Mouse (Mus musculus): ENCODE results near the gene Scp2d1.
"Not testable (repeated sequence)": the region's sequence is repeated elsewhere in the genome, so short reads cannot be mapped to it uniquely, and the experiment has no call there.

Scp2d1 gene

GRCm38 (mm10) chr2:144823356-144823755, at the start of gene Scp2d1:
Scp2d1 (plus strand) TSS chr2:144823656.
- DNase-seq (ENCODE audit: low spot score), result not testable (repeated sequence)

DNA sequence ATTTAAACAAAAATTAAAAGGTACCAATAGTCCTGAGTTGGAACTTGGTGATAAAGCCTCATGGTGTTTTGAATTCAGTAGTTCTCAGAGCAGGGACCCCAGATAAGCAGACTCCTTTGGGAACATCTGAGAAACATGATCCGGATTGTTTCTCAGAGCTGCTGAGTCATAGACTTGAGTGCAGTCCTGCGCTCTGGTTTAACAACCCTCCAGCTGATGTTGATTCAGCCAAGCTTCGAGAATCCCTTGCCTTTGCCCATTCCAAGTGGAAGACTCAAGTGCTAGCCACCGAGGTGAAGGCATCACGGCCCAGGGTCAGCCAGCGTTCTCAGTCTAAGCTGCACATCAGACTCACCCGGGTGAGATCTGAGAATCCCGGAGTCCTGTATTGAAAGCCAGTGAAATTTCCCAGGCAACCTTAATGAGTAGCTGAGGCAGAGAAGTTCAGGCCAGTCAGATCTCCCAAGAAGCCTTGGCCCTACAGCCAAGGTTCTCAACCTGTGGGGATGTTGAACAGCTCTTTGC, 48.8 kb upstream of the Scp2d1 start:
- no peak for DNase-seq (ENCODE audit: low spot score)

- DNase-seq (ENCODE audit: low spot score), result no peak
These were observed 47.8 kb upstream of the Scp2d1 start for GRCm38 (mm10) chr2:144775626-144776025.

GRCm38 (mm10) chr2:144779263-144779662, 44.2 kb upstream of the Scp2d1 start:
- DNase-seq (ENCODE audit: low spot score), result no peak

GRCm38 (mm10) chr2:144780731-144781130, 42.7 kb upstream of the Scp2d1 start:
- DNase-seq (ENCODE audit: low spot score), result no peak

GRCm38 (mm10) chr2:144781871-144782270, 41.6 kb upstream of the Scp2d1 start:
- no peak for DNase-seq (ENCODE audit: low spot score)

DNA sequence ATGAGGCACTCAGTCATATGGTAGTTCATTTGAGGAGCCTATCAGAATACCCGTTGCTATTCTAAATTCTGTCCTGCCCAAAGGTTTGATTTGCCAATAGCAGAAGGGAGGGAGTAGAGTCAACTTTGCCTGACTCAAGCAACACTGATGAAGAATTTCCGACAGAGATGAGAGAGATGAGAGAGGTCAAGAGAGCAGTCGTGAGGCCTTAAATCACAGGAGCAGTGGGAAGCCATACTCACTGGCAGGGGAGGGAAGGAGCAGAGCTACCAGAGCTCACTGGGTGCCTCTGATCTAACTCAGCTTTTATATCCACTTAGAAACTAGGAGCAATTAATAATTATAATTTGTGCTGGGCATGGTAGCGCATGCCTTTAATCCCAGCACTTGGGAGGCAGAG, 41.0 kb upstream of the Scp2d1 start:
- no peak for DNase-seq (ENCODE audit: low spot score)

DNA sequence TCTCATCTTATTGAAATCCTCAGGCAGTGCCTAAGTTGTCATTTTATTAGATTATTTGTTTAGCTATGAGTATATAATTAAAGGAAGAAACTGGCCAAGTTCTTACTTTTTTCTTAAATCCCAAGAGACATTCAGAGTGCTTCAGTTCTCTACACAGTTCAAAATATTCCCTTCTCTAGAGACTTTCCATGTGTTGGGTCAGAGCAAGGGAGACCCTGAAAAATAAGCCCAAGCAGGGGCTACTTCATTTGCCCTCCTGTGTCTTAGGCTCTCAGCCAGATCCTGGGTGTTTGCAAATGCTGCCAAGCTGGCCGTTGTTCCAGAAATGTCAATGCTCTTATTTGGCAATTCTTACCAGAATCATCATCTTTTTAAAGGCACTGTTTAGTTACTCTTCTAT, 40.3 kb upstream of the Scp2d1 start:
- no peak for DNase-seq (ENCODE audit: low spot score)

GRCm38 (mm10) chr2:144783831-144784230, 39.6 kb upstream of the Scp2d1 start:
- no peak for DNase-seq (ENCODE audit: low spot score)

GRCm38 (mm10) chr2:144791671-144792294, 31.7 kb upstream of the Scp2d1 start:
- DNase-seq (ENCODE audit: low spot score), result no peak

GRCm38 (mm10) chr2:144797515-144797914, 25.9 kb upstream of the Scp2d1 start:
- no peak for DNase-seq (ENCODE audit: low spot score)

DNA sequence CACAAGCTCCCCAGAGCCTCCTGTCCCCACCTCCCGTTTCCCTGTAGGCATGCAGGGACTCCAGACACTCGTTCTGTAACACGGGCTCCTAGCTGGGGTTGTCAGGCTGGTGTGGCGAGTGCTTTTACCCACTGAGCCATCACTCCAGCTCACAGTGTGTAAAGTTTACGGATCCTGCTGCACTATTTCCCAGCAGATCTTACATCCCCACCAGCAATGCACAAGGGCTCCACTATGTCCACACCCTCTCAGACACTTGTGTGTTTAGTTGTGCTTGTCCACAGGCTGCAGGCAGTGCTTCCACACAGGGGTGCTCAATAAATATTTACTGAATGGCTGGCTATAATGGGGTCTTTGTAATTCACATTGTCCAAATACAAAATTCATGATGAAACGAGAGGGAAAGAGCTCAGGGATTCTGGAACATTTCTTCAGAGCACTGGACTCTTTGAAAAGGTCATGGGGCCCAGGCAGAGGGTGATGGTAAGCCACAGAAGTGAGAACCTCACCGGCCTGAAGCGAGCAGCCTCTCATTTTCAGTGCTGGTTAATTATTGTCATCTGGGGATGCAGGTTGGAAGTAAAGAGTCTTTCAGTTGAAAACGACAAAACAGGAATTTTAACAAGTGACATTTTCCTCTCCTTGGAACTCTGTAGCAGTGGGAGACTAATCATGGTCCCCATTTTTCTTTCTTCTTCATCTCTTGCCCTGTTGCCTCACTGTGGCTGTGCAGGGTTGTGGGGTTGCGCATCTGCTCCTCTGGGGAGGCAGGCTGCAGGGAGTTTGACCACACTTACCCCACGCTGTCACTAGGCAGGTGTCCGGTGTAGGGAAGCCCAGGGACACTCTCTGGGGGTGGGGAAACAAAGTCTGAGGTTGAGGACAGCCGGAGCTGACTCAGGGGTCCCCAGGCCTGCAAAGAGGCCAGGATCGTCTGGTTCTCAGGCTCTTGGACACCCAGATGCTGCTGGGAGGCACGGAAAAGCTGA, 15.4 kb upstream of the Scp2d1 start:
- no peak for DNase-seq (ENCODE audit: low spot score)

GRCm38 (mm10) chr2:144828457-144828985, 5.1 kb downstream of the Scp2d1 start:
- DNase-seq (ENCODE audit: low spot score), result no peak

DNA sequence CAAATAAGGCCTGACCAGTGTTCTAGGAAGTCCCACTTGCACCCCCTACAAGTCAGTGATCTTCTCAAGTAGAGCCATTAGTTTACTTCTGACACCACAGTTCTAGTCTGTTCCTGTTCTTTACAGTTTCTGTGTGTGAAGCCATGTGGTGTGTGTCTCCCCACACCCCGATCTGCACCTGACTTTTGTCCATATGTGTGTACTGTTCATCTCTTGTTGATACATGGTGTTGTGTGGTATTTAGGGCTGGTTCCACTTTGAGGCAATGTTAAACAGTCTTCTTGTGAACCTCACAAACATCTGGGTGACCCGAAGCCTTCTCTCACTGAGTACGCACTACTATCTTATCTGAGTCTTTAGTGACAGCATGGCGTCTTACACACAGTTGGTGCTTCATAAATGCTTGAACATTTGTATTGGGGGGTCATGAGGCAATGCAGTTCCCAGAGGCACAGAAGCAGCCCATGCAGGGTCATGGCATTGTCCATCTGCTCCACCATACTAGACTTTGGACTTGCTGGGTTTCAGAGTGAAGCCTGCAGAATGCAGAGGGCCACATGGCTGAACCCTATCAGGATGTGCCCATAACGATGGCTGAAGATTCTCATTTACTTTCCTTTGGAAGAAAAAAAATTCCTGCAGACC, 13.3 kb downstream of the Scp2d1 start:
- no peak for DNase-seq (ENCODE audit: low spot score)

- DNase-seq (ENCODE audit: low spot score), result no peak
These were observed 13.8 kb downstream of the Scp2d1 start for GRCm38 (mm10) chr2:144837312-144837679.

GRCm38 (mm10) chr2:144868827-144869226, 45.4 kb downstream of the Scp2d1 start:
- peak; percentile 51 for DNase-seq (ENCODE audit: low spot score)

Measured in testis, postnatal 10 days (tissue).